21 mouse cellular contexts compared by ENCODE assay signal in the genomic region with DNA sequence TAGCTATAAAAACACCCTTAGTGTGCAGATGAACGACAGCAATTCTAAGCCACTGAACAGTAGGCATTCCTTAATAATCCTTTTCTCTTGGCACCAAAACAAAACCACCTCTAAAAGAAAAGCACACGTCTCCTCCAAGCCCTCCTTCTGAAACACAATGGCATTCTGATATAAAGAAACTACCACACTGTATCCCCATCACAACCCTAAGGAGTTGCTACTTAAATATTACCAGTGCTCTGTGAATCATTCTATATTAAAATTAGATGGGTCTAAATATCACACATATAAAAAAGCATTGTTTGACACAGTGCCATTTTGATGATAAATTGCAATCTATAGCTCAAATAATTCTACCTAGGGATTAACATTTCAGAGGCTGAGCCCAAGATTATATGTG.
A peak's percentile ranks its signal among the peaks of the same experiment; 100 is the strongest.
DNase-seq lines count a peak whose midpoint lies in the region; ATAC-seq and TF ChIP-seq lines count a peak whose summit lies in the region.
"Had no signal": no experiment of that assay in that cellular context is flagged by ENCODE, and none has a peak within 500 bp of the region (broad histone marks: within the 10 kb centered on the region; RNA-seq: fewer than 3 reads in every experiment).

No protein-coding gene starts in this region.

- TF ChIP-seq EP300 in liver, postnatal 0 days (IDR thresholded peaks at IDR 0.05; ENCODE audit: low read depth) = no peak

- H3K9me3 ChIP-seq in embryonic facial prominence, embryonic 14.5 days (ENCODE audit: control insufficient read depth, low read length) = no peaks in the 10 kb centered on the region
- no peaks in the 10 kb centered on the region for H3K9me3 ChIP-seq in embryonic facial prominence, embryonic 10.5 days
- H3K9me3 ChIP-seq in hindbrain, embryonic 16.5 days (ENCODE audit: control insufficient read depth, low read length) = no peaks in the 10 kb centered on the region
- H3K9me3 ChIP-seq in hindbrain, embryonic 14.5 days (ENCODE audit: control insufficient read depth, low read length) = no peaks in the 10 kb centered on the region
- H3K9me3 ChIP-seq in midbrain, embryonic 13.5 days = no peaks in the 10 kb centered on the region
- H3K9me3 ChIP-seq in midbrain, embryonic 10.5 days (replicated peaks) = no peaks in the 10 kb centered on the region
- no peaks in the 10 kb centered on the region for H3K9me3 ChIP-seq in midbrain, embryonic 16.5 days (replicated peaks; ENCODE audit: control insufficient read depth, low read length, poor library complexity, severe bottlenecking)
- no peaks in the 10 kb centered on the region for H3K9me3 ChIP-seq in liver, postnatal 0 days (ENCODE audit: low read length)
- H3K9me3 ChIP-seq: embryonic facial prominence, embryonic 15.5 days; G1E; heart, embryonic 12.5 days; hindbrain, embryonic 10.5 days; intestine, embryonic 15.5 days had no signal

- H3K4me2 ChIP-seq in embryonic facial prominence, embryonic 14.5 days (ENCODE audit: low read depth, low read length) = no peak overlapping the region
- no peak overlapping the region for H3K4me2 ChIP-seq in hindbrain, embryonic 16.5 days (ENCODE audit: low read length)
- no peak overlapping the region for H3K4me2 ChIP-seq in hindbrain, embryonic 14.5 days (replicated peaks)
- H3K4me2 ChIP-seq in midbrain, embryonic 13.5 days (replicated peaks) = no peak overlapping the region
- no peak overlapping the region for H3K4me2 ChIP-seq in midbrain, embryonic 16.5 days (ENCODE audit: low read length)
- no peak overlapping the region for H3K4me2 ChIP-seq in liver, postnatal 0 days (ENCODE audit: low read depth, low read length)
- H3K4me2 ChIP-seq: embryonic facial prominence, embryonic 15.5 days; heart, embryonic 12.5 days; intestine, embryonic 15.5 days had no signal

- no peaks in the 10 kb centered on the region for H3K27me3 ChIP-seq in embryonic facial prominence, embryonic 14.5 days (replicated peaks; ENCODE audit: control insufficient read depth, insufficient read depth, low read length)
- H3K27me3 ChIP-seq in embryonic facial prominence, embryonic 10.5 days (replicated peaks; ENCODE audit: low read depth, poor library complexity, severe bottlenecking) = no peaks in the 10 kb centered on the region
- no peaks in the 10 kb centered on the region for H3K27me3 ChIP-seq in hindbrain, embryonic 16.5 days (replicated peaks; ENCODE audit: control insufficient read depth, insufficient read depth, low read length)
- H3K27me3 ChIP-seq in hindbrain, embryonic 14.5 days (ENCODE audit: control insufficient read depth, insufficient read depth, low read length) = no peaks in the 10 kb centered on the region
- H3K27me3 ChIP-seq in midbrain, embryonic 13.5 days = no peaks in the 10 kb centered on the region
- no peaks in the 10 kb centered on the region for H3K27me3 ChIP-seq in midbrain, embryonic 10.5 days (ENCODE audit: low read depth, poor library complexity, severe bottlenecking)
- H3K27me3 ChIP-seq in midbrain, embryonic 16.5 days (ENCODE audit: control insufficient read depth, insufficient read depth, low read depth, low read length) = no peaks in the 10 kb centered on the region
- H3K27me3 ChIP-seq in liver, postnatal 0 days (ENCODE audit: insufficient read depth, low read length) = no peaks in the 10 kb centered on the region
- H3K27me3 ChIP-seq: embryonic facial prominence, embryonic 15.5 days; heart, embryonic 12.5 days; intestine, embryonic 15.5 days had no signal

- TF ChIP-seq CTCF in liver, postnatal 0 days (IDR thresholded peaks at IDR 0.05; ENCODE audit: low read depth) = no peak

- H3K9ac ChIP-seq in embryonic facial prominence, embryonic 14.5 days (ENCODE audit: low read depth, low read length) = no peak overlapping the region
- H3K9ac ChIP-seq in hindbrain, embryonic 16.5 days (ENCODE audit: low read depth, low read length) = no peak overlapping the region
- H3K9ac ChIP-seq in hindbrain, embryonic 14.5 days = no peak overlapping the region
- no peak overlapping the region for H3K9ac ChIP-seq in midbrain, embryonic 13.5 days (replicated peaks)
- no peak overlapping the region for H3K9ac ChIP-seq in midbrain, embryonic 16.5 days (ENCODE audit: low read depth, low read length)
- no peak overlapping the region for H3K9ac ChIP-seq in liver, postnatal 0 days (replicated peaks)
- H3K9ac ChIP-seq: embryonic facial prominence, embryonic 15.5 days; heart, embryonic 12.5 days; intestine, embryonic 15.5 days had no signal

- H3K4me1 ChIP-seq in embryonic facial prominence, embryonic 14.5 days (ENCODE audit: control insufficient read depth, insufficient read depth, low read length) = no peaks in the 10 kb centered on the region
- H3K4me1 ChIP-seq in embryonic facial prominence, embryonic 10.5 days = no peaks in the 10 kb centered on the region
- no peaks in the 10 kb centered on the region for H3K4me1 ChIP-seq in hindbrain, embryonic 16.5 days (ENCODE audit: control insufficient read depth, insufficient read depth, low read depth, low read length)
- H3K4me1 ChIP-seq in hindbrain, embryonic 14.5 days (replicated peaks; ENCODE audit: control insufficient read depth, insufficient read depth, low read length) = peaks cover 4% of the 10 kb centered on the region
- peaks cover 7% of the 10 kb centered on the region for H3K4me1 ChIP-seq in midbrain, embryonic 13.5 days (replicated peaks)
- peaks cover 19% of the 10 kb centered on the region for H3K4me1 ChIP-seq in midbrain, embryonic 10.5 days
- H3K4me1 ChIP-seq in midbrain, embryonic 16.5 days (ENCODE audit: control insufficient read depth, insufficient read depth, low read length) = peaks cover 4% of the 10 kb centered on the region
- H3K4me1 ChIP-seq in liver, postnatal 0 days (ENCODE audit: insufficient read depth) = 0 out of 2 replicates have a peak, but pooled peaks cover 3% of the 10 kb centered on the region
- H3K4me1 ChIP-seq: embryonic facial prominence, embryonic 15.5 days; heart, embryonic 12.5 days; hindbrain, embryonic 10.5 days; intestine, embryonic 15.5 days had no signal

- no peaks in the 10 kb centered on the region for H3K36me3 ChIP-seq in embryonic facial prominence, embryonic 14.5 days (ENCODE audit: control insufficient read depth, insufficient read depth, low read length)
- H3K36me3 ChIP-seq in embryonic facial prominence, embryonic 10.5 days (replicated peaks) = no peaks in the 10 kb centered on the region
- H3K36me3 ChIP-seq in hindbrain, embryonic 16.5 days (ENCODE audit: control insufficient read depth, insufficient read depth, low read length) = no peaks in the 10 kb centered on the region
- H3K36me3 ChIP-seq in hindbrain, embryonic 14.5 days (replicated peaks; ENCODE audit: control insufficient read depth, insufficient read depth) = no peaks in the 10 kb centered on the region
- no peaks in the 10 kb centered on the region for H3K36me3 ChIP-seq in midbrain, embryonic 13.5 days
- H3K36me3 ChIP-seq in midbrain, embryonic 10.5 days = no peaks in the 10 kb centered on the region
- H3K36me3 ChIP-seq in midbrain, embryonic 16.5 days (ENCODE audit: control insufficient read depth, insufficient read depth, low read length) = no peaks in the 10 kb centered on the region
- H3K36me3 ChIP-seq in liver, postnatal 0 days (replicated peaks; ENCODE audit: insufficient read depth, low read length) = no peaks in the 10 kb centered on the region
- H3K36me3 ChIP-seq: embryonic facial prominence, embryonic 15.5 days; G1E; heart, embryonic 12.5 days; hindbrain, embryonic 10.5 days; intestine, embryonic 15.5 days had no signal

- no peak for DNase-seq in embryonic facial prominence, embryonic 14.5 days (ENCODE audit: low spot score)
- no peak for DNase-seq in embryonic facial prominence, embryonic 10.5 days (ENCODE audit: low spot score)
- DNase-seq in hindbrain, embryonic 14.5 days (ENCODE audit: low spot score) = no peak
- no peak for DNase-seq in midbrain, embryonic 10.5 days (ENCODE audit: low spot score)
- no peak for DNase-seq in liver, postnatal 0 days
- DNase-seq: adrenal gland, adult 8-10 months; adrenal gland, postnatal 36 days; B cell, adult 2 months; cerebellum, adult 11-12 months; gastrocnemius, adult 2 months; gastrocnemius, postnatal 25 days had no signal

- no peak overlapping the region for H3K4me3 ChIP-seq in embryonic facial prominence, embryonic 14.5 days (ENCODE audit: low read depth, low read length)
- no peak overlapping the region for H3K4me3 ChIP-seq in embryonic facial prominence, embryonic 10.5 days
- H3K4me3 ChIP-seq in hindbrain, embryonic 16.5 days (ENCODE audit: low read length) = no peak overlapping the region
- no peak overlapping the region for H3K4me3 ChIP-seq in hindbrain, embryonic 14.5 days (replicated peaks; ENCODE audit: low read length)
- H3K4me3 ChIP-seq in midbrain, embryonic 13.5 days (replicated peaks) = no peak overlapping the region
- H3K4me3 ChIP-seq in midbrain, embryonic 10.5 days = no peak overlapping the region
- H3K4me3 ChIP-seq in midbrain, embryonic 16.5 days (ENCODE audit: low read depth, low read length) = no peak overlapping the region
- H3K4me3 ChIP-seq in liver, postnatal 0 days (ENCODE audit: low read depth, low read length) = no peak overlapping the region
- H3K4me3 ChIP-seq: embryonic facial prominence, embryonic 15.5 days; erythroblast, embryonic 14.5 days; gastrocnemius, adult 2 months; heart, embryonic 12.5 days; hindbrain, embryonic 10.5 days; intestine, embryonic 15.5 days had no signal

- H3K27ac ChIP-seq in embryonic facial prominence, embryonic 14.5 days (replicated peaks; ENCODE audit: low read depth, low read length) = no peak overlapping the region
- H3K27ac ChIP-seq in embryonic facial prominence, embryonic 10.5 days (replicated peaks) = no peak overlapping the region
- H3K27ac ChIP-seq in hindbrain, embryonic 16.5 days (ENCODE audit: low read depth, low read length) = no peak overlapping the region
- no peak overlapping the region for H3K27ac ChIP-seq in hindbrain, embryonic 14.5 days
- no peak overlapping the region for H3K27ac ChIP-seq in midbrain, embryonic 13.5 days
- no peak overlapping the region for H3K27ac ChIP-seq in midbrain, embryonic 10.5 days (replicated peaks)
- no peak overlapping the region for H3K27ac ChIP-seq in midbrain, embryonic 16.5 days (ENCODE audit: low read length)
- H3K27ac ChIP-seq in liver, postnatal 0 days (ENCODE audit: low read depth) = no peak overlapping the region
- H3K27ac ChIP-seq: embryonic facial prominence, embryonic 15.5 days; gastrocnemius, adult 2 months; hindbrain, embryonic 10.5 days; intestine, embryonic 15.5 days had no signal

- peak; percentile 18; the same call in 1 of the 2 replicates for ATAC-seq in embryonic facial prominence, embryonic 14.5 days (ENCODE audit: low read depth)
- ATAC-seq in hindbrain, embryonic 16.5 days = 0 out of 2 replicates have a peak, but pooled peaks have one; percentile 24
- no peak for ATAC-seq in hindbrain, embryonic 14.5 days (ENCODE audit: low FRiP score)
- peak; percentile 48; the same call in 1 of the 2 replicates for ATAC-seq in midbrain, embryonic 13.5 days
- ATAC-seq in midbrain, embryonic 16.5 days = peak; percentile 40
- ATAC-seq in liver, postnatal 0 days = no peak
- ATAC-seq: CD4-positive, CD25-positive, alpha-beta regulatory T cell, adult 4 months; intestine, embryonic 15.5 days had no signal

- WGBS in embryonic facial prominence, embryonic 14.5 days = 63% methylated on average over 2 of the region's 2 CpGs
- 59% methylated on average over 2 of the region's 2 CpGs for WGBS in embryonic facial prominence, embryonic 10.5 days
- WGBS in hindbrain, embryonic 16.5 days = 35% methylated on average over 2 of the region's 2 CpGs
- 39% methylated on average over 2 of the region's 2 CpGs for WGBS in hindbrain, embryonic 14.5 days
- 17% methylated on average over 2 of the region's 2 CpGs for WGBS in midbrain, embryonic 13.5 days
- 30% methylated on average over 2 of the region's 2 CpGs for WGBS in midbrain, embryonic 10.5 days
- 11% methylated on average over 2 of the region's 2 CpGs for WGBS in midbrain, embryonic 16.5 days
- WGBS in liver, postnatal 0 days (ENCODE audit: insufficient replicate concordance) = 80% methylated on average over 2 of the region's 2 CpGs

Comparison
In these comparisons a context has a peak if more than half of its experiments do, and no peak if none do; other contexts are left out.
1. ATAC-seq: peak in embryonic facial prominence, embryonic 14.5 days (single experiment), hindbrain, embryonic 16.5 days (single experiment), midbrain, embryonic 13.5 days (single experiment) and midbrain, embryonic 16.5 days (single experiment); none in hindbrain, embryonic 14.5 days (single experiment) and liver, postnatal 0 days (single experiment).